Mouse (Mus musculus) lung, postnatal 0 days (tissue): ENCODE measurements around the gene Rngtt.

Experiments
- CTCF ChIP-seq: IDR thresholded peaks from 2 replicates; pipeline ENCODE4 v1.5.1; 2016; ENCODE audit warnings: antibody characterized with exemption, mild to moderate bottlenecking
- EP300 ChIP-seq: IDR thresholded peaks from 2 replicates; pipeline ENCODE4 v1.6.1; 2016; ENCODE audit warnings: antibody characterized with exemption, mild to moderate bottlenecking, control low read depth

- no peak for TF ChIP-seq CTCF
- no peak for TF ChIP-seq EP300
Observed at GRCm38 (mm10) chr4:33478011-33478785, 168.1 kb downstream of the Rngtt start.
